Mouse (Mus musculus): Measurements from ENCODE around the gene Vmn1r236. TPM values are rescaled to one million over a fixed set of nuclear protein-coding genes. Genes with fewer than 3 reads are reported as not detected.

Vmn1r236 gene
- total RNA-seq (2023), result not detected in 4 replicates

GRCm38 (mm10) chr17:21282642-21283041 is at the start of gene Vmn1r236:
Gene Vmn1r236 (plus strand): TSS chr17:21282942.

GRCm38 (mm10) chr17:21256111-21256510 is 26.6 kb upstream of the Vmn1r236 start, which contains the start of gene Vmn1r235:
Gene Vmn1r235 (plus strand): TSS chr17:21256411.

GRCm38 (mm10) chr17:21311565-21311964 is 28.8 kb downstream of the Vmn1r236 start, which contains the start of gene Vmn1r237:
Gene Vmn1r237 (plus strand): TSS chr17:21311865.

Other genes starting within 250 kb of the Vmn1r236 start
- gene Vmn1r234, start 56.9 kb upstream of the Vmn1r236 start, total RNA-seq (2023), result not detected in 4 replicates
- not detected in 4 replicates for gene Vmn1r235, start 26.5 kb upstream of the Vmn1r236 start, total RNA-seq (2023)
- not detected in 4 replicates for gene Vmn1r237, start 28.9 kb downstream of the Vmn1r236 start, total RNA-seq (2023)
- 3.3 to 5.0 TPM (median 3.9 TPM) in 4 replicates for gene Zfp677, start 100.8 kb downstream of the Vmn1r236 start, total RNA-seq (2023)
- gene Zfp54, start 140.3 kb downstream of the Vmn1r236 start, total RNA-seq (2023), result 1.1 to 2.0 TPM (median 1.4 TPM) in 4 replicates
- 11.0 to 14.5 TPM (median 13.0 TPM) in 4 replicates for gene Zfp51, start 167.4 kb downstream of the Vmn1r236 start, total RNA-seq (2023)
- gene Zfp53, start 206.1 kb downstream of the Vmn1r236 start, total RNA-seq (2023), result 6.3 to 8.8 TPM (median 7.2 TPM) in 4 replicates

Measured in B cell, adult 62 days (primary cell).